Comparison of ENCODE assay signal across 16 mouse cellular contexts in the genomic region with DNA sequence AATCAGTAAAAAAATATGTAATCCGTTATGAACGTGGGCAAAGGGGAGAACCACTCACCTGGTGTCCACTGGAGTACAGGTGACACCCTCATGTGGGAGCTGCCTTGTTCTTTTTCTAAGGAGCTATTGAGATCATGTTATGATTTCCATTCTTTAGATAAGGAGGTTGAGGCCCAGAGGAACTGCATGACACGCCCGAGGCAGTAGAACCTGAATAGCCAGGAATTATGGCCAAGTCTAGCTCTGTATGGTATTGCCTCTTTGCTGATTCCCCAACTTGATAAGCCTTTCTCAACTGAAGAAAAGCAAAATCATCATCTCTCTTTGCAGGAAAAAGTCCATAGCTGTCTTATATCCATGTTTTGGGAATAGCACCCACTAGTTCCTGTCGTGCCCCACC.
"Had no signal": no experiment of that assay in that cellular context is flagged by ENCODE, and none has a peak within 500 bp of the region (broad histone marks: within the 10 kb centered on the region; RNA-seq: fewer than 3 reads in every experiment).

No protein-coding gene starts in this region.

- DNase-seq: kidney, adult 8-10 months; kidney, postnatal 25 days; layer of hippocampus, adult 9-11 months; liver; liver, embryonic 13.5 days; liver, postnatal 0 days; lung, postnatal 10 days; right cerebral cortex, postnatal 4 days; spleen, adult 18-20 months had no signal

- H3K9me3 ChIP-seq: limb, embryonic 12.5 days; liver, embryonic 13.5 days; midbrain, embryonic 15.5 days; neural tube, embryonic 12.5 days had no signal

- H3K4me1 ChIP-seq: liver, embryonic 13.5 days; megakaryocyte, embryonic 14.5 days; midbrain, embryonic 15.5 days; neural tube, embryonic 12.5 days had no signal

- H3K36me3 ChIP-seq: limb, embryonic 12.5 days; liver, embryonic 13.5 days; midbrain, embryonic 15.5 days; neural tube, embryonic 12.5 days had no signal

- H3K27me3 ChIP-seq: limb, embryonic 12.5 days; liver, embryonic 13.5 days; megakaryocyte, embryonic 14.5 days; midbrain, embryonic 15.5 days; neural tube, embryonic 12.5 days had no signal

- H3K4me3 ChIP-seq: limb, embryonic 12.5 days; liver, embryonic 13.5 days; megakaryocyte, embryonic 14.5 days; midbrain, embryonic 15.5 days; neural tube, embryonic 12.5 days had no signal

- H3K9ac ChIP-seq: limb, embryonic 12.5 days; liver, embryonic 13.5 days; liver, postnatal 0 days; midbrain, embryonic 15.5 days; neural tube, embryonic 12.5 days had no signal

- H3K4me2 ChIP-seq: limb, embryonic 12.5 days; liver, embryonic 13.5 days; midbrain, embryonic 11.5 days; midbrain, embryonic 15.5 days; neural tube, embryonic 12.5 days had no signal

- H3K27ac ChIP-seq: hindbrain, postnatal 0 days; limb, embryonic 12.5 days; liver, embryonic 13.5 days; macrophage; midbrain, embryonic 15.5 days; neural tube, embryonic 12.5 days had no signal

- ATAC-seq: hindbrain, postnatal 0 days; liver, postnatal 0 days; midbrain, embryonic 15.5 days had no signal
